Mouse (Mus musculus): ENCODE results near the gene Iqsec1. TPM values are rescaled to one million over a fixed set of nuclear protein-coding genes. Genes with fewer than 3 reads are reported as not detected.

Iqsec1 gene
- polyA plus RNA-seq, 1 experiment from 2014 or later: 30.1 TPM

GRCm38 (mm10) chr6:90884631-90885030 is 103.9 kb downstream of the Iqsec1 start:
- Histone ChIP-seq H3K27ac (no peak overlapping the region), H3K9me3 (ENCODE audit: control insufficient read depth, low read length) (no peaks in the 10 kb centered on the region), H3K36me3 (replicated peaks; ENCODE audit: control insufficient read depth, insufficient read depth) (no peaks in the 10 kb centered on the region), H3K9ac (no peak overlapping the region), H3K4me1 (replicated peaks; ENCODE audit: control insufficient read depth, insufficient read depth, low read length) (0 out of 2 replicates have a peak, but pooled peaks cover 4% of the 10 kb centered on the region), H3K27me3 (ENCODE audit: control insufficient read depth, insufficient read depth, low read length) (no peaks in the 10 kb centered on the region), H3K4me3 (replicated peaks; ENCODE audit: low read length) (no peak overlapping the region), H3K4me2 (replicated peaks) (no peak overlapping the region)
- DNase-seq (ENCODE audit: low spot score): no peak
- no peak for ATAC-seq (ENCODE audit: low FRiP score)
- 45% methylated on average over 1 of the region's 1 CpGs for WGBS

- H3K4me1 ChIP-seq (replicated peaks; ENCODE audit: control insufficient read depth, insufficient read depth, low read length): 0 out of 2 replicates have a peak, but pooled peaks cover 4% of the 10 kb centered on the region
- no peaks in the 10 kb centered on the region for H3K27me3 ChIP-seq (ENCODE audit: control insufficient read depth, insufficient read depth, low read length)
- H3K4me2 ChIP-seq (replicated peaks): no peak overlapping the region
- ATAC-seq (ENCODE audit: low FRiP score) (no peak), DNase-seq (ENCODE audit: low spot score) (no peak)
- H3K36me3 ChIP-seq (replicated peaks; ENCODE audit: control insufficient read depth, insufficient read depth): no peaks in the 10 kb centered on the region
- no peak overlapping the region for H3K4me3 ChIP-seq (replicated peaks; ENCODE audit: low read length)
- WGBS: 90% methylated on average over 2 of the region's 2 CpGs
- H3K9me3 ChIP-seq (ENCODE audit: control insufficient read depth, low read length): no peaks in the 10 kb centered on the region
- no peak overlapping the region for H3K27ac ChIP-seq
- H3K9ac ChIP-seq: no peak overlapping the region
These were observed 107.5 kb downstream of the Iqsec1 start for GRCm38 (mm10) chr6:90880975-90881374.

DNA sequence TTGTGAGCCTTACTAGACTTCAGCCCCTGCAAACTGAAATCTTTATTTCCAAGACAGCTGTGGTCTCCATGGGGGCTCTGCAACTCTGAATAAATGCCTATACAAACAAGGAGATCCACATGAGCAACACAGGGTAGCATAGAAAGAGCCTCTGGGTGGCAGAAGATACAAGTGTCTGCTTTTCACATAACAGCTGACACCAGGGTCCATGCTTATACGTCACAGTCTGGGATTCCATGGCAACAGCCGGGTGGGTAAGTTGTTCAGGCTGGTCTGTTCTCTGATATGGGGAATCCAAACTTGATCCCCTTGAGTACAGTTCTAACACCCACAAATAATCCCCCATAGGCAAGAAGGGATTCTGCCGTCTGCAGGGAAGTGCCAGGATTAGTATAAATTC is 108.1 kb downstream of the Iqsec1 start:
- 33% methylated on average over 3 of the region's 3 CpGs for WGBS
- ATAC-seq (ENCODE audit: low FRiP score) (no peak), DNase-seq (ENCODE audit: low spot score) (no peak)
- Histone ChIP-seq H3K9ac (no peak overlapping the region), H3K4me2 (replicated peaks) (no peak overlapping the region), H3K27ac (no peak overlapping the region), H3K4me3 (replicated peaks; ENCODE audit: low read length) (no peak overlapping the region), H3K4me1 (replicated peaks; ENCODE audit: control insufficient read depth, insufficient read depth, low read length) (0 out of 2 replicates have a peak, but pooled peaks cover 4% of the 10 kb centered on the region), H3K27me3 (ENCODE audit: control insufficient read depth, insufficient read depth, low read length) (no peaks in the 10 kb centered on the region), H3K36me3 (replicated peaks; ENCODE audit: control insufficient read depth, insufficient read depth) (no peaks in the 10 kb centered on the region), H3K9me3 (ENCODE audit: control insufficient read depth, low read length) (no peaks in the 10 kb centered on the region)

- H3K9ac ChIP-seq: no peak overlapping the region
- H3K36me3 ChIP-seq (replicated peaks; ENCODE audit: control insufficient read depth, insufficient read depth): no peaks in the 10 kb centered on the region
- H3K27me3 ChIP-seq (ENCODE audit: control insufficient read depth, insufficient read depth, low read length): no peaks in the 10 kb centered on the region
- DNase-seq (ENCODE audit: low spot score) (no peak), ATAC-seq (ENCODE audit: low FRiP score) (no peak)
- H3K27ac ChIP-seq: no peak overlapping the region
- no peaks in the 10 kb centered on the region for H3K9me3 ChIP-seq (ENCODE audit: control insufficient read depth, low read length)
- H3K4me2 ChIP-seq (replicated peaks): no peak overlapping the region
- no peak overlapping the region for H3K4me3 ChIP-seq (replicated peaks; ENCODE audit: low read length)
- H3K4me1 ChIP-seq (replicated peaks; ENCODE audit: control insufficient read depth, insufficient read depth, low read length): no peaks in the 10 kb centered on the region
- 82% methylated on average over 8 of the region's 8 CpGs for WGBS
These were observed 116.9 kb downstream of the Iqsec1 start for GRCm38 (mm10) chr6:90871581-90871980.

GRCm38 (mm10) chr6:90868033-90868432 is 120.5 kb downstream of the Iqsec1 start:
- DNase-seq (ENCODE audit: low spot score) (no peak), ATAC-seq (ENCODE audit: low FRiP score) (no peak)
- Histone ChIP-seq H3K4me3 (replicated peaks; ENCODE audit: low read length) (no peak overlapping the region), H3K27me3 (ENCODE audit: control insufficient read depth, insufficient read depth, low read length) (no peaks in the 10 kb centered on the region), H3K4me2 (replicated peaks) (no peak overlapping the region), H3K4me1 (replicated peaks; ENCODE audit: control insufficient read depth, insufficient read depth, low read length) (no peaks in the 10 kb centered on the region), H3K36me3 (replicated peaks; ENCODE audit: control insufficient read depth, insufficient read depth) (no peaks in the 10 kb centered on the region), H3K9me3 (ENCODE audit: control insufficient read depth, low read length) (no peaks in the 10 kb centered on the region), H3K9ac (no peak overlapping the region), H3K27ac (no peak overlapping the region)
- WGBS: 86% methylated on average over 3 of the region's 3 CpGs

GRCm38 (mm10) chr6:90861370-90861769 is 127.1 kb downstream of the Iqsec1 start:
- no peaks in the 10 kb centered on the region for H3K4me1 ChIP-seq (replicated peaks; ENCODE audit: control insufficient read depth, insufficient read depth, low read length)
- no peaks in the 10 kb centered on the region for H3K36me3 ChIP-seq (replicated peaks; ENCODE audit: control insufficient read depth, insufficient read depth)
- ATAC-seq (ENCODE audit: low FRiP score) (no peak), DNase-seq (ENCODE audit: low spot score) (no peak)
- H3K9ac ChIP-seq: no peak overlapping the region
- H3K4me3 ChIP-seq (replicated peaks; ENCODE audit: low read length): no peak overlapping the region
- H3K9me3 ChIP-seq (ENCODE audit: control insufficient read depth, low read length): peaks cover 10% of the 10 kb centered on the region; the same call in 1 of the 2 replicates
- WGBS: 74% methylated on average over 1 of the region's 1 CpGs
- H3K4me2 ChIP-seq (replicated peaks): no peak overlapping the region
- H3K27me3 ChIP-seq (ENCODE audit: control insufficient read depth, insufficient read depth, low read length): no peaks in the 10 kb centered on the region
- H3K27ac ChIP-seq: no peak overlapping the region

DNA sequence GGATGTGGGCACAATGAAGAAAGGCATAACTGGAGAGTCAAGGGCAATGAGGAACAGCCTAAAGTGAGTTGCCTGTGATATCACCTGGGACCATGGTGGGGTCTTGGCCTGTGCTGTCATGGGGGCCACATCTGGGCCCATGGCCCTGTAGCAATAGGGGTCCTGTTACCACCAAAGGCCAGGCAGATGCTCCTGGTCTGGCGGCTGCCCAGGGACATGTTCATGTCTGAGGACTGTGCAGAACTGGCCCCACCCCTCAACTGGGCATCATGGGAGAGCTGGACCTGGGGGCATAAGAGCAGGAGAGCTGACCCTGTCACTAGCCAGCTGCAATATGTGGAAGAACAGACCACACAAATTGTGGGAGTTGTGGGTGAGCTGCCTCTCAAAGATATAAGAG is 130.6 kb downstream of the Iqsec1 start:
- H3K27me3 ChIP-seq (ENCODE audit: control insufficient read depth, insufficient read depth, low read length): no peaks in the 10 kb centered on the region
- WGBS: 94% methylated on average over 1 of the region's 1 CpGs
- ATAC-seq (ENCODE audit: low FRiP score): no peak

DNA sequence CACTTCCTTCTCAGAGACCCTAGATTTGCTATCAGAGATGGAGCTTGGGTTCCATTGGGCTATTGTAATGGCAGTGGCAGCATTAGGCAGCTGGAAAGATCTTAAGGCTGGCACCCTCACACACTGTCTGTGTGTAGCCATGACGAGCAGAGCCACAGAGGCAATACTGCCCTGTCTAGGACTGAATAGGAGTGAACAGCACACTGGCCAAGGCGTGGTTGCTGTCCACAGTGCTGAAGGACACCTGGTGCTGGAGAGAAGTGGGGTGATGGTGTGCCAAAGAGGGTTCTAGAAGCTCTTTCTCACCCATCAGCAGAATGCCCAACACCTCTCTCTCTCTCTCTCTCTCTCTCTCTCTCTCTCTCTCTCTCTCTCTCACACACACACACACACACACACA is 136.1 kb downstream of the Iqsec1 start:
- 35% methylated on average over 2 of the region's 2 CpGs for WGBS
- Histone ChIP-seq H3K9ac (no peak overlapping the region), H3K36me3 (replicated peaks; ENCODE audit: control insufficient read depth, insufficient read depth) (no peaks in the 10 kb centered on the region), H3K4me2 (replicated peaks) (no peak overlapping the region), H3K27ac (no peak overlapping the region), H3K4me3 (replicated peaks; ENCODE audit: low read length) (no peak overlapping the region), H3K4me1 (replicated peaks; ENCODE audit: control insufficient read depth, insufficient read depth, low read length) (peaks cover 8% of the 10 kb centered on the region; the same call in 1 of the 2 replicates), H3K27me3 (ENCODE audit: control insufficient read depth, insufficient read depth, low read length) (no peaks in the 10 kb centered on the region), H3K9me3 (ENCODE audit: control insufficient read depth, low read length) (no peaks in the 10 kb centered on the region)
- DNase-seq (ENCODE audit: low spot score) (no peak), ATAC-seq (ENCODE audit: low FRiP score) (no peak)

More for the DNA sequence above, 130.6 kb downstream of the Iqsec1 start:
- Histone ChIP-seq H3K9ac (no peak overlapping the region), H3K4me3 (replicated peaks; ENCODE audit: low read length) (no peak overlapping the region), H3K4me2 (replicated peaks) (no peak overlapping the region), H3K4me1 (replicated peaks; ENCODE audit: control insufficient read depth, insufficient read depth, low read length) (no peaks in the 10 kb centered on the region), H3K9me3 (ENCODE audit: control insufficient read depth, low read length) (peaks cover 10% of the 10 kb centered on the region; the same call in 1 of the 2 replicates), H3K27ac (no peak overlapping the region), H3K36me3 (replicated peaks; ENCODE audit: control insufficient read depth, insufficient read depth) (no peaks in the 10 kb centered on the region)
- no peak for DNase-seq (ENCODE audit: low spot score)

DNA sequence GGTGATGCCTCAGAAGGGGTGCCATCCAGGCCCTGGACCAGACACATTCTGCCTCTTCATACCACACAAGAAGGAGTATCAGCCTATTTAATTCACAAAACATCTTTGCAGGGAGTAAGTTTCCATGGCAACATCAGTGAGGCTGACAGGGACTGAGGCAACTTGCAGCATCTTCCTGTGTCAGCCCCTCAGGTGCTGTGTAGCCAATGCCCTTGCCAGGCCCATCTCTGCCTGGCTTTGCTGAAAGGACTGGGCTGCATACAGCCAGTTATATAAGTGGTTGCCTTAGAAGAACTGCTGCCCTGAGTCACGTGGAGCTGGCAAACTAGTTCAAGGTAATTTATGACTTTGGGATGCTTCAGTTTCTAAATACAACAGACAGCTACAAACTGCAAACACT is 140.4 kb downstream of the Iqsec1 start:
- Histone ChIP-seq H3K9me3 (ENCODE audit: control insufficient read depth, low read length) (no peaks in the 10 kb centered on the region), H3K27ac (no peak overlapping the region), H3K4me1 (replicated peaks; ENCODE audit: control insufficient read depth, insufficient read depth, low read length) (peaks cover 8% of the 10 kb centered on the region; the same call in 1 of the 2 replicates), H3K4me2 (replicated peaks) (no peak overlapping the region), H3K4me3 (replicated peaks; ENCODE audit: low read length) (no peak overlapping the region), H3K9ac (no peak overlapping the region), H3K27me3 (ENCODE audit: control insufficient read depth, insufficient read depth, low read length) (no peaks in the 10 kb centered on the region), H3K36me3 (replicated peaks; ENCODE audit: control insufficient read depth, insufficient read depth) (no peaks in the 10 kb centered on the region)
- ATAC-seq (ENCODE audit: low FRiP score) (peak; percentile 55; the same call in 1 of the 2 replicates), DNase-seq (ENCODE audit: low spot score) (no peak)
- WGBS: 78% methylated on average over 1 of the region's 1 CpGs

DNA sequence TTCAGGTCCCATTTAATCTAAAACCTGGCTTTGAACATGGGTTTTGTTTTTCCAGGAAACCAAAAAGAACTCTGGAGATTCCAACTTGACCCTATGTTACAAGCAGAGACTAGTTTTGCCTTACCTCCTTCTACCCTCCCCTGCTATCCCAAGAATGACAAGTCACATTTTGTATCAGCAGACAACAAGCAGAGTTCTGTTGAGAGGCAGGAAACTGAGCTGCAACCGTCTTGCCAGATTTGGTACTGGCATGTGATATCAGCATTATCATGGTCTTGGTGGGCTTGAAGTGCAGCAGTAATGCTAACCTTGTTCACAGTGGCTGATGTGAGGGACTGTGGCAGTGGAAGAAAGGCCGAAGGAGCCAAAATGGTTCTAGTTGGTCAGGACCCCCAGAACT is 141.0 kb downstream of the Iqsec1 start:
- H3K27ac ChIP-seq: no peak overlapping the region
- ATAC-seq (ENCODE audit: low FRiP score): no peak
- H3K27me3 ChIP-seq (ENCODE audit: control insufficient read depth, insufficient read depth, low read length): no peaks in the 10 kb centered on the region
- no peaks in the 10 kb centered on the region for H3K36me3 ChIP-seq (replicated peaks; ENCODE audit: control insufficient read depth, insufficient read depth)
- no peak for DNase-seq (ENCODE audit: low spot score)
- peaks cover 8% of the 10 kb centered on the region; the same call in 1 of the 2 replicates for H3K4me1 ChIP-seq (replicated peaks; ENCODE audit: control insufficient read depth, insufficient read depth, low read length)
- H3K4me3 ChIP-seq (replicated peaks; ENCODE audit: low read length): no peak overlapping the region
- WGBS: 82% methylated on average over 2 of the region's 2 CpGs
- H3K9ac ChIP-seq: no peak overlapping the region
- no peaks in the 10 kb centered on the region for H3K9me3 ChIP-seq (ENCODE audit: control insufficient read depth, low read length)
- no peak overlapping the region for H3K4me2 ChIP-seq (replicated peaks)
